Mouse (Mus musculus) heart, postnatal 0 days (tissue): Measurements from ENCODE around the gene Hmcn1.

Experiments
- CTCF ChIP-seq: IDR thresholded peaks from 2 replicates; pipeline ENCODE4 v1.5.1; 2016; ENCODE audit warnings: antibody characterized with exemption, control low read depth, low read depth
- EP300 ChIP-seq: IDR thresholded peaks from 2 replicates; pipeline ENCODE4 v1.6.1; 2016; ENCODE audit warnings: antibody characterized with exemption, low read depth

GRCm38 (mm10) chr1:150748783-150749182, 244.5 kb downstream of the Hmcn1 start:
- TF ChIP-seq EP300 (no peak), CTCF (no peak)
